Mouse (Mus musculus): ENCODE measurements around the gene Ccdc85b.

Ccdc85b gene

GRCm38 (mm10) chr19:5426640-5427290, 30.9 kb downstream of the Ccdc85b start:
- no peak for ATAC-seq (ENCODE audit: insufficient number of reproducible peaks, low FRiP score, low TSS enrichment)

- ATAC-seq (ENCODE audit: insufficient number of reproducible peaks, low FRiP score, low TSS enrichment): no peak
Observed at GRCm38 (mm10) chr19:5425906-5426565, 31.7 kb downstream of the Ccdc85b start.

GRCm38 (mm10) chr19:5424782-5425741, 32.6 kb downstream of the Ccdc85b start, which contains the start of the genes Drap1 and AI837181:
Gene Drap1, minus strand, starts transcription at chr19:5424979.
Gene AI837181, plus strand, starts transcription at chr19:5425144.
- peak; percentile 63 for ATAC-seq (ENCODE audit: insufficient number of reproducible peaks, low FRiP score, low TSS enrichment)

- ATAC-seq (ENCODE audit: insufficient number of reproducible peaks, low FRiP score, low TSS enrichment): peak; percentile 34
Observed at GRCm38 (mm10) chr19:5424092-5424781, 33.5 kb downstream of the Ccdc85b start.

GRCm38 (mm10) chr19:5423561-5423960, 34.1 kb downstream of the Ccdc85b start:
- ATAC-seq (ENCODE audit: insufficient number of reproducible peaks, low FRiP score, low TSS enrichment): no peak

- no peak for ATAC-seq (ENCODE audit: insufficient number of reproducible peaks, low FRiP score, low TSS enrichment)
Observed at GRCm38 (mm10) chr19:5422895-5423443, 34.7 kb downstream of the Ccdc85b start.

- ATAC-seq (ENCODE audit: insufficient number of reproducible peaks, low FRiP score, low TSS enrichment): no peak
Observed at GRCm38 (mm10) chr19:5422267-5422666, 35.4 kb downstream of the Ccdc85b start.

- ATAC-seq (ENCODE audit: insufficient number of reproducible peaks, low FRiP score, low TSS enrichment): no peak
Observed at GRCm38 (mm10) chr19:5421784-5422183, 35.9 kb downstream of the Ccdc85b start.

GRCm38 (mm10) chr19:5420579-5420978, 37.1 kb downstream of the Ccdc85b start:
- no peak for ATAC-seq (ENCODE audit: insufficient number of reproducible peaks, low FRiP score, low TSS enrichment)

- no peak for ATAC-seq (ENCODE audit: insufficient number of reproducible peaks, low FRiP score, low TSS enrichment)
Observed at GRCm38 (mm10) chr19:5419630-5420029, 38.1 kb downstream of the Ccdc85b start.

- no peak for ATAC-seq (ENCODE audit: insufficient number of reproducible peaks, low FRiP score, low TSS enrichment)
Observed at GRCm38 (mm10) chr19:5418750-5419466, 38.8 kb downstream of the Ccdc85b start.

GRCm38 (mm10) chr19:5414534-5414957, 43.1 kb downstream of the Ccdc85b start:
- ATAC-seq (ENCODE audit: insufficient number of reproducible peaks, low FRiP score, low TSS enrichment): no peak

GRCm38 (mm10) chr19:5413840-5414239, 43.9 kb downstream of the Ccdc85b start:
- ATAC-seq (ENCODE audit: insufficient number of reproducible peaks, low FRiP score, low TSS enrichment): no peak

GRCm38 (mm10) chr19:5411961-5412360, 45.7 kb downstream of the Ccdc85b start:
- ATAC-seq (ENCODE audit: insufficient number of reproducible peaks, low FRiP score, low TSS enrichment): no peak

GRCm38 (mm10) chr19:5410641-5411040, 47.1 kb downstream of the Ccdc85b start:
- no peak for ATAC-seq (ENCODE audit: insufficient number of reproducible peaks, low FRiP score, low TSS enrichment)

- ATAC-seq (ENCODE audit: insufficient number of reproducible peaks, low FRiP score, low TSS enrichment): no peak
Observed at GRCm38 (mm10) chr19:5409068-5409467, 48.6 kb downstream of the Ccdc85b start.

- ATAC-seq (ENCODE audit: insufficient number of reproducible peaks, low FRiP score, low TSS enrichment): no peak
Observed at GRCm38 (mm10) chr19:5408057-5409001, 49.4 kb downstream of the Ccdc85b start.

GRCm38 (mm10) chr19:5407133-5407532, 50.6 kb downstream of the Ccdc85b start:
- ATAC-seq (ENCODE audit: insufficient number of reproducible peaks, low FRiP score, low TSS enrichment): peak; percentile 87; the same call in 1 of the 2 replicates

Data from cerebellum, adult (tissue).